Mouse (Mus musculus) hindbrain, embryonic 12.5 days (tissue): ENCODE results near the gene Ttc37. TPM values are rescaled to one million over a fixed set of nuclear protein-coding genes. Genes with fewer than 3 reads are reported as not detected.

Source experiments
- ATAC-seq: fragments of 200-750 bp; cut with Nextera tagmentation; 2 replicates; pipeline ENCODE4 v1.8.0; 2017; ENCODE audit warnings: moderate TSS enrichment; ENCODE audit not compliant: low FRiP score
- H3K27ac ChIP-seq: fragments of 300-500 bp; sonication (generic); 2 replicates; pipeline ENCODE4 v1.5.1; 2016; ENCODE audit warnings: mild to moderate bottlenecking
- H3K27me3 ChIP-seq: fragments of 300-500 bp; sonication (generic); 2 replicates; pipeline ENCODE4 v1.6.1; 2016; ENCODE audit warnings: mild to moderate bottlenecking
- H3K36me3 ChIP-seq: fragments of 300-500 bp; sonication (generic); 2 replicates; pipeline ENCODE4 v1.6.1; 2016; ENCODE audit warnings: mild to moderate bottlenecking
- H3K4me1 ChIP-seq: fragments of 300-500 bp; sonication (generic); 2 replicates; pipeline ENCODE4 v1.6.1; 2016
- H3K4me2 ChIP-seq: fragments of 300-500 bp; sonication (generic); replicated peaks from 2 replicates; pipeline ENCODE4 v1.6.1; 2016; ENCODE audit warnings: mild to moderate bottlenecking
- H3K4me3 ChIP-seq: fragments of 300-500 bp; sonication (generic); 2 replicates; pipeline ENCODE4 v1.5.1; 2016; ENCODE audit warnings: mild to moderate bottlenecking
- H3K9ac ChIP-seq: fragments of 300-500 bp; sonication (generic); 2 replicates; pipeline ENCODE4 v1.6.1; 2016; ENCODE audit warnings: mild to moderate bottlenecking, moderate library complexity
- H3K9me3 ChIP-seq: fragments of 300-500 bp; sonication (generic); replicated peaks from 2 replicates; pipeline ENCODE4 v1.6.1; 2016; ENCODE audit warnings: mild to moderate bottlenecking
- WGBS: fragments of 180-500 bp; shearing (Covaris S2); methylation state at CpG from one replicate; pipeline ENCODE4 v1.1.7; 2016; 5-methylcytosine and 5-hydroxymethylcytosine counted together
- polyA plus RNA-seq: library from polyadenylated mRNA; unstranded; fragments of >200 nt; fragmentation: Nextera tagmentation; extraction: Ambion mirVana; gene quantifications from 2 replicates; pipeline ENCODE4 v1.2.1, GENCODE M21; 2016

Gene Ttc37
- polyA plus RNA-seq, result 14.5 and 16.4 TPM in 2 replicates

DNA sequence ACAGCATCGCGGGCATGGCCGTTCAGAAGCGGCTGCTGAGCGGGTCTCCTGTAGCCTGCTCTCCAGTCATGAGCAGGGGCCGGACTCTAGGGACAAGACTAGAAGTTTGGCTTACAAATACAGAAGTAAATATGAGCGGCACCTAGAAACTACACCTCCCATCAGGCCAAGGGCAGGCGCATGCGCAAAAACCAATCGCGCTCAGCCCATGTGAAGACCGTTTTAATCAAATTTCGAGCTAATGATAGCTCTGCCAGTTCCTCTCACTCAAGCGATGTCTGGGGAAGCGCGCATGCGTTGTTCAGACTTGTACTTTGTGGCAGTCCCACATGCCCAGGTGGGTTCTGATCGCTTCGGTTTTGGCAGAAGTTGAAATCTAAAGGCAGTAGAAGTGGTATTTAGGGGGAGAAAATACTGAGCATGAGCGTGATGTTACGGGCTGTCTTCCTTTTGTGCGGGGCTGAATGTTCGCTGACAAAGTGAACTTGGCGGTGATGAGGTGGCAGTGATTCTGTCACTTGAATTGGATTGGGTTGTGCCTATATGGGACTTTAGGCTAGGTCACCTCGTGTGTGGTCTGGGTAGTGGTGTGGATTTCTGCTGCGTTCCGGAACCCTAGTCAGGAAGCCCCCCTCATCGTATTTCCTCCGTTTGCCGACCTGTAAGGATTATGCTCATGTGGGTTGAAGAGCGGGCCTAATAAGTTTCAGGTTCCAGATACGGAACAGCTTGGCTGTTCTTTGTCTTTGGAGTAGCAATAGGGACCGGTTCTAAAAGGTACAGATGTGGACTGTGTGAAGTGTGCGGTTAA lies at the start of gene Ttc37, which contains the start of gene Arsk:
TSS of gene Ttc37 (plus strand) at position 242 of the 811 bp plus-strand sequence.
TSS of gene Arsk (minus strand) at position 168 of the 811 bp plus-strand sequence.
- Histone ChIP-seq H3K36me3 (no peaks in the 10 kb centered on the region), H3K9ac (peak within 1 kb of the TSS; percentile 74), H3K4me1 (peaks cover 2% of the 10 kb centered on the region; the same call in 1 of the 2 replicates), H3K27ac (peak within 1 kb of the TSS; percentile 60), H3K4me2 (peak within 1 kb of the TSS; percentile 67), H3K9me3 (no peaks in the 10 kb centered on the region), H3K4me3 (peak within 1 kb of the TSS; percentile 61), H3K27me3 (no peaks in the 10 kb centered on the region)
- ATAC-seq, result peak; percentile 97
- under 1% methylated on average over 34 of the region's 34 CpGs for WGBS

GRCm38 (mm10) chr13:76055391-76056232 lies 42.9 kb upstream of the Ttc37 start:
- no peak overlapping the region for H3K27ac ChIP-seq
- H3K9ac ChIP-seq, result peak overlapping the region; percentile 18
- H3K4me3 ChIP-seq, result peak overlapping the region; percentile 48
- H3K27me3 ChIP-seq, result peaks cover 55% of the 10 kb centered on the region
- WGBS, result 1% methylated on average over 59 of the region's 59 CpGs
- peak overlapping the region; percentile 96 for H3K4me2 ChIP-seq
- peaks cover 12% of the 10 kb centered on the region; the same call in 1 of the 2 replicates for H3K4me1 ChIP-seq
- no peaks in the 10 kb centered on the region for H3K36me3 ChIP-seq
- peak; percentile 72 for ATAC-seq
- H3K9me3 ChIP-seq, result no peaks in the 10 kb centered on the region

DNA sequence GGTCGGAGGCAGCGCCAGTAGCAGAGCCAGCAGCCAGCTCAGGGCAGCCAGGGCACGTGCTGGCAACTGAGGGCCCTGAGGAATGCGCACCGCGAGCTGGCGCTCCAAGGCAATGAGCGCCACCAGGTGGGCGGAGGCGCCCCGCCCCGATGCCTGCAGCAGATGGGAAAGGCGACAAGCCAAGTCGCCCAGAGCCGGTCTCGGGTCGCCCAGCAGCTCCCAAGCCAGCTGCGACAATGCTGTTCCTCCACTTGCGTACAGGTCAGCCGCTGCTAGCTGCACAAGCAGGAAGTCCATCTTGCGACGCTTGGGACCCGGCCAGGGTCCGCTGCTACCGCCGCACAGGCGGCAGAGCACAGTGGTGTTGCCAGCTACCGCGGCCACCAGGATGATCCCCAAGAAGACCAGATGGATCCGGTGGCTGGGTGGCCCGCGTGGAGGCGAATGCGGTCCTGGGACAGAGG lies 42.2 kb upstream of the Ttc37 start:
- Histone ChIP-seq H3K36me3 (no peaks in the 10 kb centered on the region), H3K4me3 (peak overlapping the region; percentile 48), H3K4me2 (peak overlapping the region; percentile 96), H3K9me3 (no peaks in the 10 kb centered on the region), H3K4me1 (peaks cover 12% of the 10 kb centered on the region; the same call in 1 of the 2 replicates), H3K27ac (no peak overlapping the region), H3K9ac (peak overlapping the region; percentile 18), H3K27me3 (peaks cover 55% of the 10 kb centered on the region)
- peak; percentile 96 for ATAC-seq
- 0% methylated on average over 30 of the region's 34 CpGs for WGBS

DNA sequence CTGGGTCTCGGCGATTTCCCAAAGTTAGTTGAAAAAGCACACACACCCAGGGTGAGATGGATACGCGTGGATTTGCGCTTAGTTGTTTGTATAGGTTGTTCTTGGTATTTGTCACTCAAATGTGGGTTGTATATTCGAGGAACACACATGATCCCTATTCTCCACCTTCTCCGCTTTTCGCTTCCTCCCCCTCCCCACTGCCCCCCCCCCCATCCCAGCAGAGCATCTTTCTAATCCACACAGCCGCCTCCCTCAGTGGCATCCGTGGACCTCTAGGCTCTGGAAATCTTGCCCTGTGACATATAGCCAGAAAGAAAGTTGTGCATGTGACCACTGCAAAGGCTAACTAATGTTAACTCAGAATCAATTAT lies 41.7 kb upstream of the Ttc37 start, which contains the start of gene Gpr150:
TSS of gene Gpr150 (minus strand) at position 101 of the 371 bp plus-strand sequence.
- peak within 1 kb of the TSS; percentile 48 for H3K4me3 ChIP-seq
- H3K9ac ChIP-seq, result peak within 1 kb of the TSS; percentile 18
- H3K27ac ChIP-seq, result no peak within 1 kb of the TSS
- H3K36me3 ChIP-seq, result no peaks in the 10 kb centered on the region
- peak within 1 kb of the TSS; percentile 96 for H3K4me2 ChIP-seq
- peaks cover 12% of the 10 kb centered on the region; the same call in 1 of the 2 replicates for H3K4me1 ChIP-seq
- 9% methylated on average over 10 of the region's 10 CpGs for WGBS
- no peak for ATAC-seq
- peaks cover 55% of the 10 kb centered on the region for H3K27me3 ChIP-seq
- no peaks in the 10 kb centered on the region for H3K9me3 ChIP-seq

- Histone ChIP-seq H3K4me1 (peaks cover 12% of the 10 kb centered on the region; the same call in 1 of the 2 replicates), H3K9ac (no peak overlapping the region), H3K9me3 (no peaks in the 10 kb centered on the region), H3K27ac (no peak overlapping the region), H3K4me2 (peak overlapping the region; percentile 96; the same call in 1 of the 2 replicates), H3K27me3 (peaks cover 52% of the 10 kb centered on the region), H3K36me3 (no peaks in the 10 kb centered on the region), H3K4me3 (no peak overlapping the region)
- no peak for ATAC-seq
- 75% methylated on average over 10 of the region's 10 CpGs for WGBS
Observed at GRCm38 (mm10) chr13:76057267-76058069, 41.1 kb upstream of the Ttc37 start.

DNA sequence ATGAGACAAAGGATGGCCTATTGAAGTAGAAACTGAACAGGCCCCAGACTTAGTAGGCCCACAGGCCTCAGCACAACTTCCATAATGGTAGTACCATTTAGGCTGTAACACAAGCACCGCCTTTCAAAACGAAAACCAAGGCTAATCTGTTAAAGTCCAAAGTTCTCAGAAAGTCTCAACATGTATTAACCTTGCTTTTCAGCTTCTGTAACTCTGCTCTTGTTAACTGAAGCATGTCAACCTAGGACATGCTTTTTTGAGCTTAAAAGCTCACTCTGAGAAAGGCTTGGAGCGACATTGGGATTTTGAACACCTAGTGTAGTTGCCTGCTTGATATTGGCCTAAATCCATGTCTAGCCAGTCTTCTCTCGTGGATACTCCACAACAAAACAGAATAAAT lies 38.9 kb upstream of the Ttc37 start:
- H3K4me2 ChIP-seq, result no peak overlapping the region
- ATAC-seq, result no peak
- WGBS, result 91% methylated on average over 4 of the region's 4 CpGs
- H3K36me3 ChIP-seq, result no peaks in the 10 kb centered on the region
- no peak overlapping the region for H3K27ac ChIP-seq
- no peak overlapping the region for H3K4me3 ChIP-seq
- H3K9ac ChIP-seq, result no peak overlapping the region
- H3K9me3 ChIP-seq, result no peaks in the 10 kb centered on the region
- H3K4me1 ChIP-seq, result peaks cover 12% of the 10 kb centered on the region; the same call in 1 of the 2 replicates
- peaks cover 35% of the 10 kb centered on the region for H3K27me3 ChIP-seq

GRCm38 (mm10) chr13:76062126-76062525 lies 36.4 kb upstream of the Ttc37 start:
- Histone ChIP-seq H3K9ac (no peak overlapping the region), H3K4me2 (no peak overlapping the region), H3K36me3 (no peaks in the 10 kb centered on the region), H3K9me3 (no peaks in the 10 kb centered on the region), H3K27me3 (peaks cover 12% of the 10 kb centered on the region), H3K4me1 (no peaks in the 10 kb centered on the region), H3K27ac (no peak overlapping the region), H3K4me3 (no peak overlapping the region)
- 95% methylated on average over 3 of the region's 3 CpGs for WGBS
- no peak for ATAC-seq

DNA sequence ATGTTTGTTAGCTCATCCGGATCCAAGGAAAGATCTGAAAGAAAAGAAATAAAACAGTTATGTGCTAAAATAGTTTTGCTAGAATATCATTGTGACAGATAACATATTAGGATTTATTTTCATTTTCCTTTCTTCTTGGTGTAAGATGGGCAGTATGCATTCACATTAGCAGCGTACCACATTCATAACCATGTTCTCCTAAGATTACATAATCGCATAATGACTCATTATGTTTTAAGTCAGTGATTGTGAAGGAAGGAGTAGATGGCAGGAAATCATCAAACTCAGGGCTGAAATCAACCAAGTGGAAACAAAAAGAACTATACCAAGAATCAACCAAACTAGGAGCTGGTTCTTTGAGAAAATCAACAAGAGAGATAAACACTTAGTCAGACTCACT lies 36.0 kb upstream of the Ttc37 start:
- H3K4me2 ChIP-seq, result no peak overlapping the region
- no peaks in the 10 kb centered on the region for H3K36me3 ChIP-seq
- H3K4me3 ChIP-seq, result no peak overlapping the region
- H3K4me1 ChIP-seq, result no peaks in the 10 kb centered on the region
- 95% methylated on average over 3 of the region's 3 CpGs for WGBS
- no peak overlapping the region for H3K27ac ChIP-seq
- peaks cover 8% of the 10 kb centered on the region for H3K27me3 ChIP-seq
- no peak overlapping the region for H3K9ac ChIP-seq
- no peak for ATAC-seq
- H3K9me3 ChIP-seq, result no peaks in the 10 kb centered on the region

DNA sequence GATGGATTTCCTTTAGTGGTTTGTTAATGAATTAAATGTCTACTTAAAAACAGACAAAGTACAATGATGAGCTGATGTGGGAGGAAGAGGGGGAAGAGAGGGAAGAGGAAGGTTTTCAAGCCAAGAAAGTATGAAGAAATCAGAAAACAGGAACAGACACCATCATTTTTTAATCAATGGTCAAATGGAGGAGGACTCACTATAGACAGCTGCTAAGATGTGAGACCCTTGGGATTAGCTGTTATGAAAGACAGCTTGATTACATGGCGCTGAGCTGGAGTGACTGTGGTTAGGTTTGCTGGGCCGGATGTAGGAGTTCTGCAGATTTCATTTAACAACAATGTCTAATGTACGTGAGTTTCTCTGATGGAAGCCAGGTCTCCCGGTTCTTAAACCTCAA lies 35.0 kb upstream of the Ttc37 start:
- no peaks in the 10 kb centered on the region for H3K36me3 ChIP-seq
- H3K4me1 ChIP-seq, result no peaks in the 10 kb centered on the region
- no peak overlapping the region for H3K4me2 ChIP-seq
- H3K9me3 ChIP-seq, result no peaks in the 10 kb centered on the region
- WGBS, result 85% methylated on average over 4 of the region's 4 CpGs
- H3K4me3 ChIP-seq, result no peak overlapping the region
- no peak for ATAC-seq
- H3K27me3 ChIP-seq, result no peaks in the 10 kb centered on the region; the same call in 1 of the 2 replicates
- no peak overlapping the region for H3K9ac ChIP-seq
- H3K27ac ChIP-seq, result no peak overlapping the region

- H3K9ac ChIP-seq, result no peak overlapping the region
- H3K27me3 ChIP-seq, result no peaks in the 10 kb centered on the region
- no peaks in the 10 kb centered on the region for H3K9me3 ChIP-seq
- peak; percentile 64 for ATAC-seq
- no peaks in the 10 kb centered on the region for H3K36me3 ChIP-seq
- no peak overlapping the region for H3K4me2 ChIP-seq
- no peaks in the 10 kb centered on the region for H3K4me1 ChIP-seq
- 82% methylated on average over 13 of the region's 13 CpGs for WGBS
- no peak overlapping the region for H3K4me3 ChIP-seq
- no peak overlapping the region for H3K27ac ChIP-seq
Observed at GRCm38 (mm10) chr13:76064363-76064945, 34.1 kb upstream of the Ttc37 start.

GRCm38 (mm10) chr13:76074323-76074722 lies 24.2 kb upstream of the Ttc37 start:
- no peak overlapping the region for H3K27ac ChIP-seq
- H3K4me1 ChIP-seq, result no peaks in the 10 kb centered on the region
- 89% methylated on average over 1 of the region's 1 CpGs for WGBS
- no peak overlapping the region for H3K4me3 ChIP-seq
- no peak overlapping the region for H3K4me2 ChIP-seq
- H3K27me3 ChIP-seq, result no peaks in the 10 kb centered on the region
- no peak overlapping the region for H3K9ac ChIP-seq
- no peaks in the 10 kb centered on the region for H3K36me3 ChIP-seq
- no peak for ATAC-seq
- no peaks in the 10 kb centered on the region for H3K9me3 ChIP-seq
